Mouse (Mus musculus) heart, adult 9 months (tissue): ENCODE data around the gene 9530077C05Rik.
"Not testable (repeated sequence)": the region's sequence is repeated elsewhere in the genome, so short reads cannot be mapped to it uniquely, and the experiment has no call there.

Source experiments
- DNase-seq, 2 experiments: peaks; one replicate each; pipeline ENCODE4 v3.0.0; 2022; ENCODE audit warnings: low spot score in 2 of 2

9530077C05Rik gene

DNA sequence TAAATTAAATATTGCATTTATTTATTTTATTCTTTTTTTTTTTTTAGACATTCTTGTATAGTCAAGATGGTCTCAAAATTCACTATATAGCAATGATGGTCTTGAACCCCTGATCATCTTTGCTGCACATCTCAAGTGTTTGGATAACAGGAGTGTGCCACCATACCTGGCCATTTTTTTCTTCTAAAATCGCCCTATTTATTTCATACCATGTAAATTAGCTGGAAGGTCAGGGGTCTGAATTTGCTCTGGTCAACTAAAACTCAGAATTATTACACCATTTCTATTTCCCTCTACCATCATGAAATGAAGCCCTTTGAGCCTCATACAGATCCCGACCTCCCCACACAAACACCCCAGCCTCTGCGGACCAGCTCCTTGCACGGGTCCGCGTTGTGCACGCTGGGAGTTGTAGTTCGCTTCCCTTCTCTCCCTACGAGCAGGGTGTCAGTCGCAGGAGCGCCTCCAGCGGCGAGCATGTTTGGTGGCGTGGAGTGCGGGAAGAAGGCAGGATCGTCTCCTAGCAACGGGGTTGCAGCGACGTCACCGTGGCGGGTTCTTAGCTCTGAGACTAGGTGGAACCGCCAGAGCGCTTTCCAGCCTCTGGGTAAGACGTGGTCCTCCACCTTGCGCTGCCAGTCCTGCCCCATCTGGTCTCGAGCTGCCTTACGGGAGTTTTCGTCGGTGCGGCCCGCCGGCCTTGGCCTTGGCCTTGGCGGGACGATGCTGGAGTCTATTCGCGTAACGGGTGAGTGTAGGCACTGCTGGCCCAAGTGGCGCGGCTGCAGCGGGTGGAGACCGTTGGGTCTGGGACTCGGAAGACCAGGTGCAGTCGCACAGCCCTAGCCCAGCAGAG lies at the start of gene 9530077C05Rik:
9530077C05Rik (plus strand) TSS at position 512 of the 856 bp plus-strand sequence.
- DNase-seq = peak; percentile 96 to 97

DNA sequence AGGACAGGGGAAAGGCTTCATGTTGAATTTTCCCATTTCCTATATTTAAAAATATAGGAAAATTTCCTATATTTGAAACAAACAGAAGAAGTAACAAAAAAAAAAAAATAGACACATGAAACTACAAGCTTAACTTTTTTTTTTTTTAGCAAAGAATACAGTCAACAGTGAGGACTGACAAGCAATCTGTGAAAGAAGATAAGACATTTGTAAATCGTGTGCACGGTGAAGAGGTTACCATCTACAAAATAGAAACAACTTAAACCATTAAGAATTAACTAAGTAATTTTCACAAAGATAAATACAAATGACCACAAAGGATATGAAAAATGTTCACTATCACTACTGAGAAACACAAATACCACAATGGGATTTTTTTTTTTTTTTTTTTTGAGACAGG lies 45.1 kb upstream of the 9530077C05Rik start:
- no peak for DNase-seq

DNA sequence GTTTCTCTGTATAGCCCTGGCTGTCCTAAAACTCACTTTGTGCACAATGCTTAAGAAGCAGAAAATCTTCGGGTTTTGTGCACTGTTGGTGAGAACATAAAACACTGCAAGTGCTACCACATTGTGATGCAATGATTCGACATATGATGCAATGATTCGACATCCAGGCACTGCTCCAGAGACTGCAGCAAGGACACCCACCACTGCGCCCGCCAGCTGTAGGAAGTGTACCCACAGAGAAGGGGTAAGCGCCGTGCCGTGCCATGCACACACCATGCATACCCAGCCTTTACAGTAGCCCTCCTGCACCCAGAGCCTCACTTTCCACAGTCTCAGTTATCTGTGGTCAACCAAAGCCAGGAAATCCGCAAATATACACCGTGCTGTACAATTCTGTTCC lies 44.7 kb upstream of the 9530077C05Rik start:
- DNase-seq = no peak

DNA sequence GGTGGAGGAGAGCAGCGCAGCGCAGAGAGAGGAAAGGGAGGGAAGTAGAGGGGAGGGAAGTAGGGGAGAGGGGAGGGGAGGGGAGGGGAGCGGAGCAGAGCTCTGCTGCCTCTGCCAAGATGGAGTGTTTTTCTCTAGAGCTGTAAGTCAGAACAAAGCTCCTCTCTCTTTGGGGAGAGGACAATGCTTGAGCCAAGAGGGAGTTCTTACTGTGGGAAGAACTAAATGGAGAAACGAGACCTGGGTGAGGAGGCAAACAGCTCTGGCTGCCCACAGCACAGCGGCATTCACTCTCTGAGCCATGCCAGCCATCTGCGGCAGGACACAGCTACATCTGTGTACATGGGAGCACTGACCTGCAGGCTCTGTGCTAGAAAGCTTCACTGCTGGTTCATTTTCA lies 43.3 kb upstream of the 9530077C05Rik start:
- DNase-seq = no peak

DNA sequence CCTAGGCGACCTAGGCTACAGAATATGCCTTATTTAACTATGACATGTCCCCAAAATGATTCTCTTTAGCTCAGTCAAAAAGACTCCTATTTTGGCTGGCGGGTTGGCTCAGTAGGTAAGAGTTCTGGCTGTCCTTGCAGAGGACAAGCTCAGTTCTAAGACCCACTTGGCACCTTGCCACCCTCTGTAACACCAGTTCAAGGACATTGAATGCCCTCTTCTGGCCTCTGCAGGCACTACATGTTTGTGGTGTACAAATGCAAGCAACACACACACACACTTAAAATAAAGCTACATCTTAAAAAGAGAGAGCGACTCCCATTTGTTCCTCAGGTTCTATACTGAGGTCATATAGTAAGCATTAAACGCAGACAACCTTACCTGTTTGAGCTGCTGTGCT lies 38.6 kb upstream of the 9530077C05Rik start:
- no peak for DNase-seq

DNA sequence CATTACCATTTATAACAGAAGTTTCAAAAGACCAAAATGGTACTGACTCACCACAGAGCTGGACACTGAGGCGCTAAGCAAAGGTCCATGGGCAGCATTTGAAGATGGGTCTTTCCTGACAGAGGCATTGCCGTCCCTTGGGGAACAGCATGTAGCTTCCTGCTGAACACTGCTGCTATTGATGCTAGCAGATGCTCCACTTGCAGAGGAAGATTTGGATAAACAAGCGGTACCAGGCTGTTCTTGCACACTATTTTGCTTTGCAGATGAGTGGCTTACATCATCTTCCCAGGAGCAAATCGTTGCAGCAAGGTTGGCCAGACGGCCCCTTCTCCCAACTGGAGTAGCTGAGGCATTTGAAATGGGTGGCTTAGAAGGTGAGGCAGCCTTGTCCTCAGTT lies 35.2 kb upstream of the 9530077C05Rik start:
- DNase-seq = no peak

DNA sequence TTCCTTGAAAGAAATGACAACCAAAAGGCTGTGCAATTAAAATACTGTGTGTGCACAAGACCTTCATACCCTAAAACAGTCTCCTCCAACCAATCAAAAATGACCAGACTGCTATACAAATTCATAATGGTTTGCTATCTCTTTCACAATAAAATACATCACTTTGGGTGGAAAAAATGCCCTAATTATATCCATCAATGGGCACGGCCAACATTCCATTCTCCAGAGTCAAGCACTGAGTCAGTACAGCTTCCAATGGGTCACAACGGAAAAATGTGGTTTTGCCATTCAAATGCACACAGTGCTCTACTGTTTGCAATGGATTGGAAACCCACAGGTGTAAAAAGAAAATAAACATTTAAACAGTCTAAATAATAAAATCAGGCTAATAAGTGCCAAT lies 25.4 kb upstream of the 9530077C05Rik start:
- DNase-seq = no peak

DNA sequence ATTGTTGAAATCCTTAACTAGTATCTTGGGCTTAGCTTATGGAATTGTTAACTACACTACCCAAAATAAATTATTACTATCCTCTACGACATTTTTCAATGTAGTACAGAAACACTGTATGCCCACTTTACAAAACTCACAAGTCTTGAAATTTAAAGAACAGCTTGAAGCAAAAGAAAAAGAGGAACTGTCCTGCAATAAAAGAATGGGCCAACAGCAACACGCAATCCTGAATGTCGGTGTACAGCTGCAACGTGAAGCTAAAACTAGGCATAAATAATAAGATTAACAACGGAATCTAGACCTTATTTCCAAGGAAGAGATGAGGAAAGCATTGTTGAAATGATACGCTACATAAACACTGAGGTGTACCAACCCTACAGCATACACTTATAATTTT lies 23.4 kb upstream of the 9530077C05Rik start:
- DNase-seq = no peak

DNA sequence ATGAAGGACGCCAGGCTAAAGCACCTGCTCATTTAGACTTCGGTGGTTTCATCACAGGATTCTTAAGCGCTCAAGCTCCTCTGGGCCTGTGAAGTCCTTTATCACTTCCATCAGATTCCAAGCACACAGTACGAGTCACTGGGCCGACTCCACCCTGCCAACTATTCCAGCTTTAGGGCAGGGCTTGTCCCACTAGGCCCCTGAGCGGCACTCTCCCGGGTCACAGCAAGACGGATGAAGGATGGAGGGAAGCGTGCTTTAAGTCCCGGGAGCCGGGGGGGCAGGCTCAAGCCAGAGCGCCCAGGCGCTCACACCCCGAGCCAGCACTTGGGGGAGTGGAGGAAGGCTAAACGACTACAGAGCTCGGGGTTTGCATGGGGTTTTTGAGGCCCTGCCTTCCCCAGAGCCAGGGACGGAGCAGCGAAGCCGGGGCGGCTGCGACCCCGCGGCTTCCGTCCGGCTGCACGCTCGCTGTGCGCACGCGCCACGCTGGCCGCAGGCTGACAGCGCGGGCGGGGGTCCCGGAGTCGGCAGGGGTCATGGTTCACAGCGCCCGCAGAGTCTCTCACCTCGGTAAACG lies 22.8 kb upstream of the 9530077C05Rik start:
- DNase-seq = no peak

DNA sequence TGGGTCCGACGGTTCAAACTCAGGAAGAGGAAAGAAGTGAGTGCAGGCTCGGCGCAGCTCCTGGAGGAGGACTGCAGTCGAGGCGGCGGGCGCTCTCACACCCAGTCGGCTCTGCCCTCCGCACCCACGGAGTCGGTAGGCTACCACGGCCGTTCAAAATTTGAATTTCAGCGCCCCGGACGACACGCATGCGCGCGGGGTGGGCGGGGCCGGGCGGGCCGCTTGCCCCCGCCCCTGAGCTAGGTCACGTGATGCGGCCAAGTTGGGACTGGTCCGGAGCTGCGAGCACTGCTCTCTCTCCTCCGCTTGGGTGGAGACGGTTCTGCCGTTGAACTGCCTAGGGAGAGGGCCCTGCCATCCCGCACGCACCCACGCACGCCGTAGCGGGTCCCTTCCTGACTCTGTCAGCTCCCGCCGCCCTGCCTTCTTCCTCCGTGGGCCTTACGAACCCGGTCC lies 22.3 kb upstream of the 9530077C05Rik start, which contains the start of gene Anln:
Anln (minus strand) TSS at position 168 of the 456 bp plus-strand sequence.
- DNase-seq = peak; percentile 87 to 90

DNA sequence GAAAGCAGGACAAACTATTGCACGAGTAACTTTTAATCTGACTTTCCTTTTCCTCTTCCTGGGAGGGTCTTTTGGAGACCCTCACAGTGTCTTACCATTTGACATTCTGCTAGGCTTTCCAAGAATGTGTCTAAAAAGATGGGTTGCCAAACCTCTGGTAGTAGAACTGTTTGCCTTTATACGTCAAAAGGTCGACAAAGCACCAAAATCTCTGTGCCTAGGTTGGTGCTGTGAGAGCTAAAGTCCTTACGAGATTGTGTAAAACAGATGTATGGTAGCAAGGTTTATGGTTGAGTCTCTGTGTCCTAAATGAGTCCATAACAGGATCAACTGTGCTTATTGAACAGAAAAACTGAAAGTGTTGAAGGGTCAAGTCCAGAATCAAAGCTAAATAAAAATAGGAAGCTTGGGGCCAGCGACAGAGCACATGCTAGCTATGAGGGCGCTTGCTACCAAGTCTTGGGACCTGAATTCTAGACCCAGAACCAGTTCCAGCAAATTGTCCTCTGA lies 21.5 kb upstream of the 9530077C05Rik start:
- DNase-seq = no peak

DNA sequence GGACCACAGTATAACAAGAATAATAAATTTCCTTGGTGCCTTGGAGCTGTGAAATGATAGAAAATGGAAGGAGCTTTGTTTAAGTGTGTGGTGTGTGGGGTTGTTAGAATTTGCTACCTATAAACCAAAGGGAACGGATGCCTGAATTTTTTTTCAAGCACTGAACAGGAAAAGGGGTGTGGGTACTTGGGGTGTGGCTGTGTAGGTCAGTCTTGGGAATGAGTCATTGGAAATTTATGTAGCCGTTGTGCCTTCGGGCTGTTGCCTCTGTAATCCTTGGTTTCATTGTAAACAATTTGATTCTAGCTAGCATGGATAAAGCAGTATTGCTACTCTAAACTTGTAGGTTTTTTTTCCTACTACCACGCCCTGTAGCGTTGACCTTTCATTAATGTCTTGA lies 20.9 kb upstream of the 9530077C05Rik start:
- no peak for DNase-seq

DNA sequence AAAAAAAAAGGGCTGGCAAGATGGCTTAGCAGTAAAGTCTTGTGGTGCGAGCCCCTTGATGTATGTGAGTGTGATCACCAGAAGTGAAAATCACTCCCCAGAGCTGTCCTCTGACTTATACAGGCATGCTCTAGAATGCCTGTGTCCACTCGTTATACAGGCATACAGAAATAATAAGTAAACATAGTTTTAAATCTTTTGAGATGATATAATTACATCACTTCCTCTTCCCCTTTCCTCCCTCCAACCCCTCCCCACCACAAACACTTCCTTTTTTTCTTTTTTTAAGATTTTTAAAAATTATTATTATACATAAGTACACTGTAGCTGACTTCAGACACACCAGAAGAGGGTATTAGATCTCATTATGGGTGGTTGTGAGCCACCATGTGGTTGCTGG lies 16.6 kb upstream of the 9530077C05Rik start:
- DNase-seq = no peak

DNA sequence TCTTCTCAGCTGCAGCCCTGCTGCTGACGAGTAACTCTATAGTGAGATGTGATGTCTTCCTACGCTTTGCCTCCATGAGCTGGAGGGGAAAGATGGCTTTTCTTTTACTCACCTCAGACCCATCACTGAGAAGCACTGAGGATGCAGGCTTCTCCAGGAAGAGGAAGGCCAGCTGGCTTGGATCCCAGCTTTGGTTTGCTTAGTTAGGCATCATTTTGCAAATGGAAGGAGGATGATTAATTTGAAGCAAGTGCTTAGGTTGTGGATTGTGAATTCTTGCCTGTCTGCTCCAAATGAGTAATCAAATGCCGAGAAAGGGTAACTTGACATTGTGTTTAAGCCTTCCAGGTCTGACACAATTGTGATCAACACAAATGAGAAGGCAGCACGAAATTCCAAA lies 12.3 kb upstream of the 9530077C05Rik start:
- DNase-seq = no peak

DNA sequence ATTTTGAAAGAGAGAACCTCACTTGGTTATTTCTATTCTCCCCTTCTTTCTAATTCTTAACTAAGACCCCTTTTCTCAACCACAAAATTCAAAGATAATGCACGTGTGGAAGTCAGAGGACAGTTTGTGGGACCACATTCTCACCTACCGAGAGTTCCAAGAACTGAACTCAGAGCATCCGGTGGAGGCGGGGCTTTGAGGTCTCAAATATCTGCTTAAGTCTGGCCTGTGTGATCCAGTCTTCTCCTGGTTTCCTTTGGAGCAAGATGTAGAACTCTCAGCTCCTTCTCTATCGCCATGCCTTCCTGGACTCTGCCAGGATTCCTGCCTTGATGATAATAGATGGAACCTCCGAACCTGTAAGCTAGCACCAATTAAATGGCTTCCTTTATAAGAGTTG lies 9.3 kb upstream of the 9530077C05Rik start:
- no peak for DNase-seq

DNA sequence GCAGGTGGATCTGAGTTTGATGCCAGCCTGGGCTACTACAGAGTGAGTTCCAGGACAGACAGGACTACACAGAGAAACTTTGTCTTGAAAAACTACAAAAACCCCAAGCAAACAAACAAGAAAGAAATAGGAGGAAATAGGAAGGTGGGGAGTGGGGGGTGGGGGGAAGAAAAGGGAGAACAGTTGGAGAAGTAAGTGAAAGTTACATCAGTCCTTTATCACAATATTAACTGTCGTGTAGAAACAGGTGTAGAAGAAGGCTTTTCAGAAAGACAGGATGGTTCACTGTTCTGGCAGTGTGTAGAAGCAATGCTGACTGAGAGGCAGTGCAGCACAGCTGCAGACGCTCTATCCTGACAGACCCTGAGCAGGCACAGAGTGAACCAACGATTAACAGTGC lies 8.3 kb upstream of the 9530077C05Rik start:
- DNase-seq = no peak

DNA sequence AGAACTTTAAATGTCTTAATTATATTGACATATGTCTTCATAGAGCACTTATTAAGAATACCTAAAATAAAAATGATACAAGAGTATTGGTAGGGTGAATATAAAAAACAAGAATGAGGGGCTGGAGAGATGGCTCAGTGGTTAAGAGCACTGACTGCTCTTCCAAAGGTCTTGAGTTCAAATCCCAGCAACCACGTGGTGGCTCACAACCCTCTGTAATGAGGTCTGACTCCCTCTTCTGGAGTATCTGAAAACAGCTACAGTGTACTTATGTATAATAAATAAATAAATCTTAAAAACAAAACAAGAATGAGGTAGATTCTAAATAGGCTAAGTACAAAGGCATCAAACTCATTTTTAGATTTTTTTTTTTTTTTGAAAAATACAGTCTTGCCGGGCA lies 7.8 kb upstream of the 9530077C05Rik start:
- not testable (repeated sequence) for DNase-seq

DNA sequence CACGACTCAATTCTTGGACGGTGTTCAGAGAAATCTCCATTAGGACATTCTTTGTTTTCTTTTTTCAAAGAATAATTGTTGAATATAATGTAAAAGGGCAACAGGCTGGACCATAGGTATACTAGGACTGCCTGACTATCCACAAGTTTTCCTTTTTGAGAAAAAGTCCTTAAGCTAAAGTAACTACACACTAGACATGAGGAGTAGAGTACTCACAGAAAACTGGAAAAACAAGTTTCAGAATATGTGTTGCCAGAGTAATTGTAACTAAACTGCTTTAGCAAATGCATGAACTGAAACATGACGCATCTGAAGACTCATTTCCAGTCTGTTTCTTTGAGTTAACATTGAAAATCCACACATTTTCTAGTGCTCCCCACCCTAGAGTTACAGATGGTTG lies 5.9 kb upstream of the 9530077C05Rik start:
- no peak for DNase-seq

DNA sequence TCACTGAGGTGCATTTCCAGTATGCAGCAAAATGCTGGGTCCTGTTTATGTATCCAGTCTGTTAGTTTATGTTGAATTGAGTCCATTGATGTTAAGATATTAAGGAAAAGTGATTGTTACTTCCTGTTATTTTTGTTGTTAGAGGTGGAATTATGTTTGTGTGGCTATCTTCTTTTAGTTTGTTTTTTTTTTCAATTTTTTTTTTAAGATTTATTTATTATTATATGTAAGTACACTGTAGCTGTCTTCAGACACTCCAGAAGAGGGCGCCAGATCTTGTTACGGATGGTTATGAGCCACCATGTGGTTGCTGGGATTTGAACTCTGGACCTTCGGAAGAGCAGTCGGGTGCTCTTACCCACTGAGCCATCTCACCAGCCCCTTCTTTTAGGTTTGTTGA lies 3.7 kb upstream of the 9530077C05Rik start:
- not testable (repeated sequence) for DNase-seq

DNA sequence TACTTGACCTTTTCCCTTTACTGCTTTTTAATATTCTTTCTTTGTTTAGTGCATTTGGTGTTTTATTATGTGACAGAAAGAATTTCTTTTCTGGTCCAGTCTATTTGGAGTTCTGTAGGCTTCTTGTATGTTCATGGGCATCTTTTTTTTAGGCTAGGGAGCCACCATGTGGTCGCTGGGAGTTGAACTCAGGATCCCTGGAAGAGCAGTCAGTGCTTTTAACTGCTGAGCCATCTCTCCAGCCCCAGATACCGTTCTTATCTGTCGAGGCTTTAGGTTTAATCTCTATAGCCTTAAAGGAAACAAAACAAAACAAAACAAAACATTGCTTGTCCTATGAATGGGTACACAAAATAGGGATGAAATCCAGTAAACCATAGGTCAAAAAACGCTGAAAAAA lies 3.0 kb upstream of the 9530077C05Rik start:
- not testable (repeated sequence) for DNase-seq

DNA sequence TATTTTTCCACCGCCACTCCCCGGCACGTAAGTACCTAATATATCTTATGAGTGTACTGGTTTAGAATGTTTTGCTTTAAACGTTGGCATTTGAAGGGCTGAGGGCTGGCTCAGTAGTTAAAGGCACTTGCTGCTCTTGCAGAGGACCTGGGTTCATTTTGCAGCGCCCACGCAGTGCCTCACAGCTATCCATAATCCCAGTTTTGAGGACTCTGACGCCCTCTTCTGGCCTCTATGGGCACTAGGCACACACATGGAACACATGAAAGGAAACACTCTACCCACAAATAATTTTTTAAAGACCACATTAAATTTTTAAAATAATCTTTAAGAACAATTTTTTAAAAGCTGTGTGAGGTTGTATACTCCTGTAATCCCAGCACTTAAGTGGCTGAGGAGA lies 1.8 kb upstream of the 9530077C05Rik start:
- DNase-seq = no peak

DNA sequence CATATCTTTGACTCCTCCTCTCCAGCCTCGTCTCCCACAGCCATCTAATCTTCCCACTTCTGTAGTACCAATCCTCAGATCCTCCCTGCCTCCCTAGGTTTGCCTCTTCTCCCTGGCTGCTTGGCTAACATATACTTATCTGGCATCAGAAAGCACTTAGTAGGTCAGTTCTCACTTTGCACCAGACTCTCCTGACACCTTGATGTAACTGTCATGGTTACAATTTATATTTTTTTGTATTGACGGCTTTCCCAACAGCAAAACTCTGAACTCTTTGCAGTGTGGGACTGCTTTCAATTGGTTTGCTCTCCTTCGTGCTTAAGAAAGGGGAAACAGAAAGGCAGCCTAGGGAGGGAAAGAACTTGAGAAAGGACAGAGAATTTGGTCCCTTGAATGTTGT lies 4.9 kb downstream of the 9530077C05Rik start:
- DNase-seq = no peak

DNA sequence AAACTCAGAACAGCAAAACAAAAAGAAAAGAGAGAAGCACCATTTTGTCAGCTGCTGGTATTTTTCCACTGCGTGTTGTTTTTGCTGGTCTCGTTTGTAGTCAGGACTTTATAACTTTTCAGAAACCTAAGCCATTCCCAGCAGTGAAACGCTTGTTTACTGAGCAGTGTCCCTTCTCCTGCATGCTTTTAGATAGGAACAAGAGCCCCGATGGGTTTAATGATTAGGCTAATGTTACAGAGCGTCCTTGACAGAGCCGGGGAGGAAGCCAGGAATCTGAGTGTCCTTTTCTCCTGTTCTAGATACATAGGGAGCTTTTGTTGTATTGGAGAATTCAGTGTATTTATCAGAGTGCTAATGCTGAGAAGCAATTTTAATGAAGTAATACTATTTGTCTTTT lies 6.2 kb downstream of the 9530077C05Rik start:
- no peak for DNase-seq
